In the genomic region with DNA sequence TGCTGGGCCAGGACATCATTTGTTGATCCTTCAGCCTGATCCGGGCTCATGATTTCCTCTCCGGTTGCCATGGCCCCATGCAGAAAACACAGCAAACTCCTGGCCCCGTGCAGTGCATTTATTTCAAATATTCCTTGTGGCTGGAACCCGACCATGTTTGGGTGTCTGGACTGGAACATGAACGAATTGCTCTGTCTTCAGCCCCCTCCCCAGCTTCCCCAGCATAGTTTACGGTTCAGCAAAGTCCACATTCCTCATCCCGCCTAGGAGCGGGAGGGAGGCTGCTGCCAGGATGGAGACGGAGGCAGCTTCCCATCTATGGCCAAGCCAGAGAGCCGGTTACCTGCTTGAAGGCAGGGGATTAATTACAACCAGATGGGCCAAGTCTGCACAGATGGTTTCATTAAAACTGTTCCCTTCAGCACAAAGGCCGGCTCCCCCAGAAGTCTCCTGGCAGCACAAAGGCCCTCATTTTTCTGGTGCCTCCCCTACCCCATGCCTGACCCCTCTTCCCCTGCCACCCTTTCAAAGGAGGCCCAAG, we compare ENCODE assay signal across 8 mouse cellular contexts.
A peak's percentile ranks its signal among the peaks of the same experiment; 100 is the strongest.
DNase-seq lines count a peak whose midpoint lies in the region; ATAC-seq lines count a peak whose summit lies in the region.

No protein-coding gene starts in this region.

- H3K36me3 ChIP-seq in forebrain, embryonic 14.5 days (ENCODE audit: control insufficient read depth, insufficient read depth, low read length), result no peaks in the 10 kb centered on the region
- H3K36me3 ChIP-seq in kidney, embryonic 14.5 days (ENCODE audit: control insufficient read depth, insufficient read depth, low read length), result no peaks in the 10 kb centered on the region
- no peaks in the 10 kb centered on the region for H3K36me3 ChIP-seq in midbrain, embryonic 16.5 days (ENCODE audit: control insufficient read depth, insufficient read depth, low read length)

- 27% methylated on average over 11 of the region's 11 CpGs for WGBS in forebrain, embryonic 14.5 days
- 6% methylated on average over 11 of the region's 11 CpGs for WGBS in kidney, embryonic 14.5 days
- WGBS in midbrain, embryonic 16.5 days, result 33% methylated on average over 11 of the region's 11 CpGs

- H3K4me3 ChIP-seq in forebrain, embryonic 14.5 days (ENCODE audit: low read depth, low read length), result no peak overlapping the region
- no peak overlapping the region for H3K4me3 ChIP-seq in kidney, embryonic 14.5 days (ENCODE audit: low read length)
- H3K4me3 ChIP-seq in midbrain, embryonic 16.5 days (ENCODE audit: low read depth, low read length), result no peak overlapping the region

- DNase-seq in ovary, postnatal 14 days (ENCODE audit: low spot score), result peak; percentile 30
- no peak for DNase-seq in ovary, postnatal 36 days (ENCODE audit: low spot score)
- DNase-seq in forebrain, embryonic 14.5 days (ENCODE audit: low spot score), result peak; percentile 78
- DNase-seq in testis, postnatal 10 days (ENCODE audit: low spot score), result no peak
- no peak for DNase-seq in thymus, postnatal 10 days (ENCODE audit: low spot score in 2 of 2)
- DNase-seq in thymus, postnatal 14 days, result no peak

- H3K27ac ChIP-seq in forebrain, embryonic 14.5 days (ENCODE audit: low read depth, low read length), result peak overlapping the region; percentile 55
- peak overlapping the region; percentile 86 for H3K27ac ChIP-seq in kidney, embryonic 14.5 days (ENCODE audit: low read depth, low read length)
- 0 out of 2 replicates have a peak overlapping the region, but pooled peaks have one; percentile 15 for H3K27ac ChIP-seq in midbrain, embryonic 16.5 days (ENCODE audit: low read length)

- H3K27me3 ChIP-seq in forebrain, embryonic 14.5 days (replicated peaks; ENCODE audit: control insufficient read depth, insufficient read depth, low read length), result no peaks in the 10 kb centered on the region
- no peaks in the 10 kb centered on the region for H3K27me3 ChIP-seq in kidney, embryonic 14.5 days (ENCODE audit: control insufficient read depth, insufficient read depth, low read length)
- H3K27me3 ChIP-seq in midbrain, embryonic 16.5 days (ENCODE audit: control insufficient read depth, insufficient read depth, low read depth, low read length), result no peaks in the 10 kb centered on the region

- H3K4me1 ChIP-seq in forebrain, embryonic 14.5 days (ENCODE audit: control insufficient read depth, insufficient read depth, low read length), result peaks cover 16% of the 10 kb centered on the region
- peaks cover 42% of the 10 kb centered on the region for H3K4me1 ChIP-seq in kidney, embryonic 14.5 days (ENCODE audit: control insufficient read depth, insufficient read depth, low read length)
- H3K4me1 ChIP-seq in midbrain, embryonic 16.5 days (ENCODE audit: control insufficient read depth, insufficient read depth, low read length), result peaks cover 3% of the 10 kb centered on the region; the same call in 1 of the 2 replicates

- H3K4me2 ChIP-seq in forebrain, embryonic 14.5 days (ENCODE audit: low read length), result no peak overlapping the region
- no peak overlapping the region for H3K4me2 ChIP-seq in kidney, embryonic 14.5 days (replicated peaks; ENCODE audit: low read depth, low read length)
- H3K4me2 ChIP-seq in midbrain, embryonic 16.5 days (ENCODE audit: low read length), result no peak overlapping the region

- no peak overlapping the region for H3K9ac ChIP-seq in forebrain, embryonic 14.5 days (ENCODE audit: low read length)
- no peak overlapping the region for H3K9ac ChIP-seq in kidney, embryonic 14.5 days (ENCODE audit: low read depth, low read length)
- H3K9ac ChIP-seq in midbrain, embryonic 16.5 days (ENCODE audit: low read depth, low read length), result no peak overlapping the region

- peak; percentile 73 for ATAC-seq in forebrain, embryonic 14.5 days
- peak; percentile 47 for ATAC-seq in kidney, embryonic 14.5 days (ENCODE audit: low FRiP score, low TSS enrichment)
- no peak for ATAC-seq in midbrain, embryonic 16.5 days

- H3K9me3 ChIP-seq in forebrain, embryonic 14.5 days (replicated peaks; ENCODE audit: control insufficient read depth, low read length), result no peaks in the 10 kb centered on the region
- no peaks in the 10 kb centered on the region for H3K9me3 ChIP-seq in kidney, embryonic 14.5 days (ENCODE audit: control insufficient read depth, low read length)
- no peaks in the 10 kb centered on the region for H3K9me3 ChIP-seq in midbrain, embryonic 16.5 days (replicated peaks; ENCODE audit: control insufficient read depth, low read length, poor library complexity, severe bottlenecking)

Comparison
In these comparisons a context has a peak if more than half of its experiments do, and no peak if none do; other contexts are left out.
1. DNase-seq: peak in ovary, postnatal 14 days (single experiment) and forebrain, embryonic 14.5 days (single experiment); none in ovary, postnatal 36 days (single experiment), testis, postnatal 10 days (single experiment), thymus, postnatal 10 days (0 of 2) and thymus, postnatal 14 days (single experiment).
2. H3K27ac ChIP-seq: peak in every context shown above with its lines; median percentile 86 in kidney, embryonic 14.5 days; 55 in forebrain, embryonic 14.5 days; 15 in midbrain, embryonic 16.5 days.